Mouse (Mus musculus) liver, embryonic 15.5 days (tissue): ENCODE results near the gene Gm16506. TPM values are rescaled to one million over a fixed set of nuclear protein-coding genes. Genes with fewer than 3 reads are reported as not detected.
"Not testable (repeated sequence)": the region's sequence is repeated elsewhere in the genome, so short reads cannot be mapped to it uniquely, and the experiment has no call there.

Experiments
- ATAC-seq: fragments of 200-750 bp; cut with Nextera tagmentation; 2 replicates; pipeline ENCODE4 v1.8.0; 2017; ENCODE audit warnings: moderate number of reproducible peaks, mild to moderate bottlenecking, moderate library complexity; ENCODE audit not compliant: insufficient read depth
- H3K27ac ChIP-seq: fragments of 300-500 bp; sonication (generic); replicated peaks from 2 replicates; pipeline ENCODE4 v1.5.1; 2015; ENCODE audit warnings: mild to moderate bottlenecking, inconsistent platforms
- H3K27me3 ChIP-seq: fragments of 300-500 bp; sonication (generic); 2 replicates; pipeline ENCODE4 v1.6.1; 2015; ENCODE audit warnings: mild to moderate bottlenecking, inconsistent platforms
- H3K36me3 ChIP-seq: fragments of 300-500 bp; sonication (generic); replicated peaks from 2 replicates; pipeline ENCODE4 v1.6.1; 2015; ENCODE audit warnings: moderate library complexity, mild to moderate bottlenecking, inconsistent platforms
- H3K4me1 ChIP-seq: fragments of 300-500 bp; sonication (generic); replicated peaks from 2 replicates; pipeline ENCODE4 v1.6.1; 2015; ENCODE audit warnings: inconsistent platforms
- H3K4me2 ChIP-seq: fragments of 300-500 bp; sonication (generic); 2 replicates; pipeline ENCODE4 v1.6.1; 2015; ENCODE audit warnings: moderate library complexity, mild to moderate bottlenecking, inconsistent platforms
- H3K4me3 ChIP-seq: fragments of 300-500 bp; sonication (generic); replicated peaks from 2 replicates; pipeline ENCODE4 v1.5.1; 2015; ENCODE audit warnings: mild to moderate bottlenecking, inconsistent platforms
- H3K9ac ChIP-seq: fragments of 300-500 bp; sonication (generic); 2 replicates; pipeline ENCODE4 v1.6.1; 2015; ENCODE audit warnings: moderate library complexity, mild to moderate bottlenecking, inconsistent platforms
- H3K9me3 ChIP-seq: fragments of 300-500 bp; sonication (generic); replicated peaks from 2 replicates; pipeline ENCODE4 v1.6.1; 2016; ENCODE audit warnings: inconsistent platforms
- WGBS: fragments of 180-500 bp; shearing (Covaris S2); methylation state at CpG from one replicate; pipeline ENCODE4 v1.1.7; 2015; ENCODE audit warnings: mixed read lengths; ENCODE audit not compliant: insufficient replicate concordance; 5-methylcytosine and 5-hydroxymethylcytosine counted together
- polyA plus RNA-seq: library from polyadenylated mRNA; unstranded; fragments of >200 nt; fragmentation: Nextera tagmentation; extraction: Ambion mirVana; gene quantifications from 2 replicates; pipeline ENCODE4 v1.2.1, GENCODE M21; 2015

Gene Gm16506
- not detected in 2 replicates for polyA plus RNA-seq

GRCm38 (mm10) chr14:43727385-43727784 is at the start of gene Gm16506:
Gene Gm16506, minus strand, starts transcription at chr14:43727485.
- WGBS = 78% methylated on average over 3 of the region's 3 CpGs
- not testable (repeated sequence) for H3K4me1 ChIP-seq, H3K27ac ChIP-seq, H3K27me3 ChIP-seq, H3K4me3 ChIP-seq, ATAC-seq, H3K9ac ChIP-seq, H3K36me3 ChIP-seq, H3K9me3 ChIP-seq, H3K4me2 ChIP-seq

- H3K4me1 ChIP-seq, ATAC-seq: not testable (repeated sequence)
Measured at GRCm38 (mm10) chr14:43747566-43747965, 20.3 kb upstream of the Gm16506 start, which contains the start of gene Gm6526. Gene Gm6526, plus strand, starts transcription at chr14:43747866.

DNA sequence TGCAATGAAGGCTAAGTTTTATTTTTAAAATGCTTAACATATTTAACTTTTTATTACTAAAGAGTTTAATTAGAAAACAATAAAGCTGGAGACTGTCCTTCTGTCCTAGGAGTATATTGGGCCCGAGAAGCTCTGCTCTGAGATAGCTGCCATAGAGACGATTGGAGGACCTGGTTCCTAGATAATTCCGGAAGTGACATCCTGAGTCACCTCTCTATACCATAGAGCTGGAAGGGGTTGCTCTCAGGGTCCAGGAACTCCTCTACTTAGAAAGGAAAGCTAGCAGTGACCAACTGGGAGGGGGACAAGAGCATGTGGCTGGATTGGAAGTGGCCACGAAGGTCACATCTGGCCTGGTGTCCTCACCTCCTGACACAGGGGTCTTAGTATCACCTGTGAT is 29.7 kb downstream of the Gm16506 start, which contains the start of gene Gm7324:
Gene Gm7324, plus strand, starts transcription at position 208 of the 400 bp plus-strand sequence.
- not testable (repeated sequence) for H3K4me2 ChIP-seq, H3K36me3 ChIP-seq, ATAC-seq, H3K9me3 ChIP-seq, H3K4me1 ChIP-seq, H3K27ac ChIP-seq, H3K9ac ChIP-seq, H3K4me3 ChIP-seq, H3K27me3 ChIP-seq
- whole genome bisulfite sequencing = 60% methylated on average over 4 of the region's 4 CpGs

More at GRCm38 (mm10) chr14:43747566-43747965, 20.3 kb upstream of the Gm16506 start, which contains the start of gene Gm6526:
- H3K36me3 ChIP-seq, H3K27ac ChIP-seq, H3K4me2 ChIP-seq, H3K9ac ChIP-seq, H3K4me3 ChIP-seq, H3K9me3 ChIP-seq, H3K27me3 ChIP-seq: not testable (repeated sequence)
- WGBS = 56% methylated on average over 4 of the region's 4 CpGs

- not testable (repeated sequence) for ATAC-seq, H3K27ac ChIP-seq, H3K9ac ChIP-seq, H3K4me1 ChIP-seq, H3K9me3 ChIP-seq, H3K4me2 ChIP-seq, H3K36me3 ChIP-seq, H3K27me3 ChIP-seq, H3K4me3 ChIP-seq
- 44% methylated on average over 1 of the region's 2 CpGs for WGBS
Measured at GRCm38 (mm10) chr14:43677099-43677498, 50.2 kb downstream of the Gm16506 start, which contains the start of gene Gm8165. Gene Gm8165, minus strand, starts transcription at chr14:43677199.

Other genes starting within 250 kb of the Gm16506 start
- gene Gm5799, start 183.9 kb downstream of the Gm16506 start, polyA plus RNA-seq = not detected in 2 replicates
- not detected in 2 replicates for gene Gm17654, start 148.3 kb downstream of the Gm16506 start, polyA plus RNA-seq
- not detected in 2 replicates for gene Gm10375, start 119.5 kb downstream of the Gm16506 start, polyA plus RNA-seq
- not detected in 2 replicates for gene Gm8165, start 50.3 kb downstream of the Gm16506 start, polyA plus RNA-seq
- gene Gm7324, start 29.7 kb downstream of the Gm16506 start, polyA plus RNA-seq = 0.30 and 0.31 TPM in 2 replicates
- gene Gm6526, start 20.4 kb upstream of the Gm16506 start, polyA plus RNA-seq = not detected in 2 replicates
- not detected in 2 replicates for gene Gm8180, start 57.3 kb upstream of the Gm16506 start, polyA plus RNA-seq
- 7.1 and 12.1 TPM in 2 replicates for gene Ear1, start 148.0 kb upstream of the Gm16506 start, polyA plus RNA-seq
- not detected in 2 replicates for gene Ear10, start 196.1 kb upstream of the Gm16506 start, polyA plus RNA-seq
- 5.6 and 6.7 TPM in 2 replicates for gene Gm8113, start 197.9 kb upstream of the Gm16506 start, polyA plus RNA-seq
- not detected in 2 replicates for gene Ang5, start 229.6 kb upstream of the Gm16506 start, polyA plus RNA-seq